Mouse (Mus musculus) gastrocnemius, adult 8-10 months (tissue): Measurements from ENCODE around the gene Pls3. TPM values are rescaled to one million over a fixed set of nuclear protein-coding genes. Genes with fewer than 3 reads are reported as not detected.
A peak's percentile ranks its signal among the peaks of the same experiment; 100 is the strongest.
"Not testable (repeated sequence)": the region's sequence is repeated elsewhere in the genome, so short reads cannot be mapped to it uniquely, and the experiment has no call there.

ENCODE experiments used
- DNase-seq, 2 experiments: peaks; one replicate each; pipeline ENCODE4 v3.0.0; 2022; ENCODE audit warnings: low spot score in 2 of 2
- total RNA-seq, 4 experiments: library from RNA; stranded (reverse); gene quantifications; 2 replicates each; pipeline ENCODE4 v1.2.4; 2022

Gene Pls3
- total RNA-seq, 4 experiments from 2014 or later, result 8.6 to 14.2 (median 12.3) TPM

DNA sequence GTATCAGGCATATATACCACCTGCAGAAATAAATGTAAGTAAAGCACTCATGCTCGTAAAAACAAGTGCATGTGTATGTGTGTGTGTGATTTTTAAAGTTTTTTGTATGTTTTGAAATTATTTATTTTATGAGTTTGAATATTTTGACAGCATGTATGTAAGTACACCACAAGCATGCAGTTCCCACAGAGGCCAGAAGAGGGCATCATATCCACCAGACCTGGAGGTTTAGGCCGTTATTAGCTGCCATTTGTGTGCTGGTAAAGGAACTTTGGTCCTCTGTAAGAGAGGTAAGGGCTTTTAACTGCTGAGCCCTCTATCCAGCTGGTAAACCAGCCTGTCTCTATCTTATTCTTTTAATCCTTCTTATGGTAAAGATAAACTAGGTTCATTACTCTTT is 97.5 kb downstream of the Pls3 start:
- DNase-seq, result no peak

DNA sequence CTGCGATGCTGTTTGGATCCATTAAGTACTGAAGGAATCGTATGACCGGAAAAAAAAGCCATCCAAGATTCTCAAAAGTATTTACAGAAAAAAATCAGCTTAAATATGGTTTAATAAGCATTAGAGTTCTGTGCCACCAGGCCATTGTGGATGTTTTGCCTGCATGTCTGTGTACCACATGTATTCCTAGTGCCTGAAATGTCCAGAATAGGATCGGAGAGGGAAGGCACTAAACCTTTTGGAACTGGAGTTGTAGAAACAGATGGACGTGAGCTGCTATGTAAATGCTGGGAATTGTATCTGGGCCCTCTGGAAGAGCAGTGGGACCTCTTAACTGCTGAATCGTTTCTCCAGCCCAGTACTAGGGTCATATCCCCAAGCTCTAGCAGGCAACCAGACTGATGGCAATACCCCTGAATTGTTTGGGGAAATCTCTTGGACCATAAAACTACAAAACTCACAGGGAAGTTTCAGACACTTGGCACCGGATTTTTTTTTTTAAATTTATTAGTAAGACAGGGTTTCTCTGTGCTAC is 110.1 kb downstream of the Pls3 start:
- no peak for DNase-seq

DNA sequence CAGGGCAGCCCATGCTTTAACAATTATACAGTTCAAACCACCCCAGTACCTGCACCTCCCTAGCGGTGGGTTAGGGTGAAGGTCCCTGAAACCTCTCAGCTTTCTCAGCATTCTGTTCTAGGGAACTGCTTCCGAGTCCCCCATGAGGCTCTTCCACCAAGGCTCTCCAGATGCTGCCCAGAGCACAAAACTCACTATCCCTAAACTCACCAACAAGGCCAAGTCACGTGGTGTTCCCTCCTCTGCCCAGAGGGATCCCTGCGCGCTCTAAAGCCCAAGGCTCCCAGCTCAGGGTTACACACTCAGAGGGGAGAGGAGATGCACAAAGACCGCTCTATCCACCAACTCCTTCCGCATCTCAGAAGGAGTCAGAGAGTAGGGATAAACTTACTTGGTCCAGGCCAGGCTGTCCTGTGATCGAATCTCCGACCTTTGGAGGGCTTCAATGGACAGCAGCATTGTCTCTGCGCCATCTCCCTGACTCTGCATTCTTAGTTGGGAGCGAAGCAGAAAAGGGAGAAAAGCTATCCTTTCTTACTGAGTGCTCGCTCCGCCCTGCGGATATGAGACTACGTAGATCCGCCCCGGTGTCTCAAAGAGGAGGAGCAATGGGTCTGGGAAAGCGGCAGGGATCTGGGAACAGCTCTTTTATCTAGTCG is 110.7 kb downstream of the Pls3 start:
- peak; percentile 4 to 25 for DNase-seq

DNA sequence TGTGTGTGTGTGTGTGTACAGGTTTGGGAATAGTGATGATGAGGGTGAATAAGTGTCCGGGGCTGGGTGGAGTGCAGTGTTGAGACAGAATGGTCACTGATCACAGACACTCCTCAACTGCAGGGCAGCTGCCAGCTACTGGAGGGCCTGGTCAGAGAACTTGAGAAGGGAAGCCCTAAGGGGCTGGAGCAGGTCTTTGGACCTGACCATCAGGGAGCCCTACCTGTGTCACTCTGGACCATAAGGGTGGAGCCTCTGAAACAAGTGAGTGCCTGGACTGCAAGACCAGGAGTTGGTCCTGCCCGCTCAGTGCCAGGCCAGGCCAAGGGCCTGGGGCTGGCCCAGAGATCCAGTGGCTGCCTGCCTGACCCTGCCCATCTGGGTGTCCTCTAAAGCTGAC is 115.5 kb downstream of the Pls3 start:
- DNase-seq, result not testable (repeated sequence)

DNA sequence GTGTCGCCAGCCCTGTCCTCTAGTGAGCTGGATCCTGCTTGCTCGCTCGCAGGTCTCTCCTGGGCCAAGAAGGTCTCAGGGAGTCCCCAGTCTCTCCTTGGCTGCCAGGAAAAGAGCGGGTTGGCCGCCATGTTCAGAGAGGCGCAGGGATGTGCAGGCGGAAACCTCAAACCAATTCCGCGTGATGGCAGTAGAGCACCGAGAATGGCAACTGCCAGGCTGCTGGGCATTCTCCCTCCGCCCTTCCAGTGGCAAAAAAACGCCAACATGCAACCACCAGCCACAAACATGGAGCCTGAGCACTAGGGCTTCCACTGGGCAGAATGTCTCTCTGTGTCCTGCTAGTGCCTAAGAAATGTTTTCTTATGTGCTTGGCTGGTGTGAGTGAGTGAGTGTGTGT is 115.9 kb downstream of the Pls3 start:
- DNase-seq, result peak in 1 of 2 experiments; percentile 56

DNA sequence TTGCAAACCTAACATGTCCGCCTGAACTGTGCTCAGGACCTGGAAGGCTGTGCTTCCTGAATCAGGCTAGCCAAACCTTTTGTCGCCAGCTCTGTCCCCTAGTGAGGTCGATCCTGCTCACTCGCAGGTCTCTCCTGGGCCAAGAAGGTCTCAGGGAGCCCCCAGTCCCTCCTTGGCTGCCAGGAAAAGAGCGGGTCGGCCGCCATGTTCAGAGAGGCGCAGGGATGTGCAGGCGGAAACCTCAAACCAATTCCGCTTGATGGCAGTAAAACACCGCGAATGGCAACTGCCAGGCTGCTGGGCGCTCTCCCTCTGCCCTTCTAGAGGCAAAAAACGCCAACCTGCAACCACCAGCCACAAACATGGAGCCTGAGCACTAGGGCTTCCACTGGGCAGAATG is 117.0 kb downstream of the Pls3 start:
- peak in 1 of 2 experiments; percentile 68 for DNase-seq

DNA sequence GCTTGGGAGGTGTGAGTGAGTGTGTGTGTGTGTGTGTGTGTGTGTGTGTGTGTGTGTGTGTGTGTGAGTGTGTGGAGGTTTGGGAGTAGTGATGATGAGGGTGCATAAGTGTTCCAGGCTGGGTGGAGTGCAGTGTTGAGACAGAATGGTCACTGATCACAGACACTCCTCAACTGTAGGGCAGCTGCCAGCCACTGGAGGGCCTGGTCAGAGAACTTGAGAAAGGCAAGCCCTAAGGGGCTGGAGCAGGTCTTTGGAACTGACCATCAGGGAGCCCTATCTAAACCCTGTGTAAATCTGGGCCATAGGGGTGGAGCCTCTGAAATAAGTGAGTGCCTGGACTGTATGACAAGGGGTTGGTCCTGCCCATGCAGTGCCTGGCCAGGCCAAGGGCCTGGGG is 120.5 kb downstream of the Pls3 start:
- DNase-seq, result peak in 1 of 2 experiments; percentile 28

DNA sequence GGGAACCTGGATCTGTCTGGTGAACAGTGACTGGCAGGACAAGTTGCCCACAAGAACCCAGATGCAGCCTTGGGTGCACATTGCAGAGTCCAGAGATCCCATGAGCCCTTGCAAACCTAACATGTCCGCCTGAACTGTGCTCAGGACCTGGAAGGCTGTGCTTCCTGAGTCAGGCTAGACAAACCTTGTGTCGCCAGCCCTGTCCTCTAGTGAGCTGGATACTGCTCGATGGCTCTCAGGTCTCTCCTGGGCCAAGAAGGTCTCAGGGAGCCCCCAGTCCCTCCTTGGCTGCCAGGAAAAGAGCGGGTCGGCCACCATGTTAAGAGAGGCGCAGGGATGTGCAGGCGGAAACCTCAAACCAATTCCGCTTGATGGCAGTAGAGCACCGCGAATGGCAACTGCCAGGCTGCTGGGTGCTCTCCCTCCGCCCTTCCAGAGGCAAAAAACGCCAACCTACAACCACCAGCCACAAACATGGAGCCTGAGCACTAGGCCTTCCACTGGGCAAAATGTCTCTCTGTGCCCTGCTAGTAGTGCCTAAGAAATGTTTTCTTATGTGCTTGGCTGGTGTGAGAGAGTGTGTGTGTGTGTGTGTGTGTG is 124.8 kb downstream of the Pls3 start:
- peak in 1 of 2 experiments; percentile 50 for DNase-seq

DNA sequence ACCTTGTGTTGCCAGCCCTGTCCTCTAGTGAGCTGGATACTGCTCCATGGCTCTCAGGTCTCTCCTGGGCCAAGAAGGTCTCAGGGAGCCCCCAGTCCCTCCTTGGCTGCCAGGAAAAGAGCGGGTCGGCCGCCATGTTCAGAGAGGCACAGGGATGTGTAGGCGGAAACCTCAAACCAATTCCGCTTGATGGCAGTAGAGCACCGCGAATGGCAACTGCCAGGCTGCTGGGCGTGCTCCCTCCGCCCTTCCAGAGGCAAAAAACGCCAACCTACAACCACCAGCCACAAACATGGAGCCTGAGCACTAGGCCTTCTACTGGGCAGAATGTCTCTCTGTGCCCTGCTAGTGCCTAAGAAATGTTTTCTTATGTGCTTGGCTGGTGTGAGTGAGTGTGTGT is 125.7 kb downstream of the Pls3 start:
- DNase-seq, result peak in 1 of 2 experiments; percentile 61

DNA sequence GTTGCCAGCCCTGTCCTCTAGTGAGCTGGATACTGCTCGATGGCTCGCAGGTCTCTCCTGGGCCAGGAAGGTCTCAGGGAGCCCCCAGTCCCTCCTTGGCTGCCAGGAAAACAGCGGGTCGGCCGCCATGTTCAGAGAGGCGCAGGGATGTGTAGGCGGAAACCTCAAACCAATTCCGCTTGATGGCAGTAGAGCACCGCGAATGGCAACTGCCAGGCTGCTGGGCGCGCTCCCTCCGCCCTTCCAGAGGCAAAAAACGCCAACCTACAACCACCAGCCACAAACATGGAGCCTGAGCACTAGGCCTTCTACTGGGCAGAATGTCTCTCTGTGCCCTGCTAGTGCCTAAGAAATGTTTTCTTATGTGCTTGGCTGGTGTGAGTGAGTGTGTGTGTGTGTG is 130.5 kb downstream of the Pls3 start:
- peak in 1 of 2 experiments; percentile 73 for DNase-seq

DNA sequence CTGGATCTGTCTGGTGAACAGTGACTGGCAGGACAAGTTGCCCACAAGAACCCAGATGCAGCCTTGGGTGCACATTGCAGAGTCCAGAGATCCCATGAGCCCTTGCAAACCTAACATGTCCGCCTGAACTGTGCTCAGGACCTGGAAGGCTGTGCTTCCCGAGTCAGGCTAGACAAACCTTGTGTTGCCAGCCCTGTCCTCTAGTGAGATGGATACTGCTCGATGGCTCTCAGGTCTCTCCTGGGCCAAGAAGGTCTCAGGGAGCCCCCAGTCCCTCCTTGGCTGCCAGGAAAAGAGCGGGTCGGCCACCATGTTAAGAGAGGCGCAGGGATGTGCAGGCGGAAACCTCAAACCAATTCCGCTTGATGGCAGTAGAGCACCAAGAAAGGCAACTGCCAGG is 135.5 kb downstream of the Pls3 start:
- not testable (repeated sequence) for DNase-seq
